Mouse (Mus musculus): ENCODE data around the gene Irs2.

Irs2 gene

DNA sequence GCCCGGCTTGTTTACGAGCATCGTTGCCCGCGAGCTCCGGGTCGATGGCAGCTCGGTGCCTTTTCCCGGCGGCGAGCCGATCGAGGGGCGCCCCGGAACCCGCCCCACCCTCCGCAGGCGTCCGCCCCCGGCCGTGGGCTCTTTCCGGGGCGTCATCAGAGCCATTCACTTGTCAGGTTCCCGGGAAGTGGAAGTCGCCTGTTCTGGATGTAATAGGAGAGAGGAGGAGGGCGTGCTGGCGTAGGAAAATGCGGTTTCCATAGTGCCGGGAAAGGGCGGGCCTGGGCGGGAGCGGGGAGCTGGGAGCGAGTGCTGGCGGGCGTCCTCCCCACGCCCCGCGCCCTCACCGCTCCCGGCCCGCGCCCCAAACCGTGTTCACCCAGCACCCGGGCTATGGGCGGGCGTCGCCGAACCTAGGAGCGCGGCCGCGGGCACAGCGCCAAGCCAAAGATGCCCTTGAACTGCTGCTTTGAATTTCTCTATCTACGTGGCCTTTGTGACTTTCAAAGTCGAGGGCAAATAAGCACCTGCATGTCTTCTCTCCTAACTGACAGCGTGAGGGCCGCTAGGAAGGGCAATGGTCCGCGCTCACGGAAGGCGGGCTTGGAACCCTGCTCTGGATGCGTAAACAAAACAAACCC is 1.3 kb upstream of the Irs2 start:
- DNase-seq (ENCODE audit: low spot score), result peak; percentile 91

DNA sequence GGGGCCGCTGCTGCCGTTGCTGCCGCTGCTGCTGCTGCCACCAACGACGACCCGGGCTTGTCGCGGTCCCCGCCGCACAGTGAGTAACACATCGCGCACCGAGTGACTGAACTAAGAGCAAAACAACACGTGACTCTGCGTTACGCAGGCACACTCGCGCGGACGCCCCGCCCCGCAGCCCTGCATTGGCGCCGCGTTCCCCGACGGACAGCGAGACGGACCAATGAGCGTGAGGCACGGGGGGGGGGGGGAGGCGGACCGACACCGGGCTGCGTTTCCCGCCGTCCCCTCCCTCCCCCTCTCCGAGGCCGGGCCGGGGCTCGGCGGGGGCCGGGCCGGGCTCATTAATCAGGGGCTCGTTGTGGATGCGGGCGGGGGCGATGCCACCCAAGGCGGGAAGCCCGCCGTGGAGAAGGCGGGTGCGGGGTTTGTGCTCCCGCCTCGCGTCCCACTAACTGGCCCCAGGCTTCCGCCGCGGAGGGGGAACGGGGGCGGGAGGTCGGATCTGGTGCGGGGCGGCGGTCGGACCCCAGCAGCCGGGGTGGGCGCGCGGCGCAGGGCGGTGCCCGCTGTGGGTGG is 673 bp upstream of the Irs2 start:
- DNase-seq (ENCODE audit: low spot score), result peak; percentile 98

DNA sequence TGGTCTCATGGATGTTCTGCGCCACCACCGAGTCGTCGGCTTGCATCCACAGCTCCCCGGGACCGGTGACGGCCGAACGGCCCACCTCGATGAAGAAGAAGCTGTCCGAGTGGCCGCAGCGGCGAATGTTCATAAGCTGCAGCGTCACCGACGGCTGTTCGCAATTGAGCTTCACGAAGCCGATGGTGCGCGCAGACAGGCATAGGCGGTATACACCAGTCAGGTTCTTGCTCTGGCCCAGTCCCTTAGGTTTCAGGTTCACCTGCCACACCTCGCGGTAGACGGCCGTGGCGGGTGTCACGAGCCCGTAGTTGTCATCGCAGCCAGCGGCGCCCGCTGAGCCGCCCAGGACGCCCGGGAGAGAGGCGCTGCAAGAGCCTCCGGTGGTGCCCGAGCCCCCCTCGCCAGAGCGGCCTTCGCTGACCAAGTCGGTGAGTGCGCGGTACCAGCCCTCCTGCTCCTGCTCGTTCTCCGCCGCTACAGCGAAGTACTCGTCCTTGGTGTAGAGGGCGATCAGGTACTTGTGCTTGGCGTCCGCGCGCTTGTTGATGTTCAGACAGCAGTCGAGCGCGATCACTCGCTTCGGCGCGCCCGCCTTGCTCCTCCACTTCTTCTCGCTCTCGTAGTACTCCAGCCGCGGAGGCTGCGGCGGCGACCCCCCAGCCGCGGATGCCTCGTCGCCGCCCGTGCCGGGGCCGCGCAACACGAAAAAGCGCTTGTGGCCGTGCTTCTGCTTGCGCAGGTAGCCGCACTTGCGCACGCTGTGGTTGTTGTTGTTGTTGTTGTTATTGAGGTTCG is 478 bp downstream of the Irs2 start:
- DNase-seq (ENCODE audit: low spot score), result peak; percentile 62

DNA sequence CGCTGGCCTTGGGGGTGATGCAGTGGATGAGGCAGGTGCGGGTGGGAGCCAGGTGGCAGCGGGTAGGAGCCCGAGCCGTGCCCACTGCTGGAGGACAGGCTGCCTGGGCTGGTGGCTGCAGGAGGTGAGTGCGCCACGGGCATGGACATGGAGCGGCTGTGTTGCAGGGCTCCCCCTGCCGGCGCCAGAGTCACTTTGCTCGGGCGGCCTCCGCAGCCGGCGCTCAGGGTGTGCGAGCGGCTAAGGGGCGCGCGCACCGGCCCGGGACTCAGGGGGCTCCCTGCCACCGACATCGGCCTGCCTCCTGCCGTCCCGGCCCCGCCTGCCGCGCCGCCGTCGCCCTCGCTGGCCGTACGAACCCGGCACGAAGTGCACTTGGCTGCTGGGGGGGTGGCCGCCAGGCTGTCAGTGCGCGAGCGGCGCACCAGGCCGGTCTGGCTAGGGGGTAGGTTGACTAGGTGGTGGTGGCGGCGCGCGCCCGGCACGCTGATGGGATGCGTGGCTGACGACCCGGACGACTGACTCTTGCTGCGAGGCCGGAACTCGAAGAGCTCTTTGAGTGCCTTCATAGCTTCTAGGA is 1.2 kb downstream of the Irs2 start:
- peak; percentile 88 for DNase-seq (ENCODE audit: low spot score)

DNA sequence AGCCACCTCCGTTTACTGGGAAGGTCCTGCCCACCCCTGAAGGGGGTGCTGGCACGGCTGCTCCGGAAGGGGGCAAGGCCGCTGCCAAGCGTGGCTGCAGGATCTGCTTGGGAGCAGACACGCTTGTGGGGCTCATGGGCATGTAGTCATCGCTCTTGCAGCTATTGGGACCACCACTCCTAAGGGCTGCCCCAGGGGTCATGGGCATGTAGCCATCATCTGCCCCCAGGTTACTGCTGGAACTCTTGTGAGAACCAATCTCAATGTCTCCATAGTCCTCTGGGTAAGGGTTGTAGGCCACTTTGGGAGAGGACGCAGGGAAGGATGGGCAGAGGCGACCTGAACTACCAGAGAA is 2.0 kb downstream of the Irs2 start:
- DNase-seq (ENCODE audit: low spot score), result no peak

DNA sequence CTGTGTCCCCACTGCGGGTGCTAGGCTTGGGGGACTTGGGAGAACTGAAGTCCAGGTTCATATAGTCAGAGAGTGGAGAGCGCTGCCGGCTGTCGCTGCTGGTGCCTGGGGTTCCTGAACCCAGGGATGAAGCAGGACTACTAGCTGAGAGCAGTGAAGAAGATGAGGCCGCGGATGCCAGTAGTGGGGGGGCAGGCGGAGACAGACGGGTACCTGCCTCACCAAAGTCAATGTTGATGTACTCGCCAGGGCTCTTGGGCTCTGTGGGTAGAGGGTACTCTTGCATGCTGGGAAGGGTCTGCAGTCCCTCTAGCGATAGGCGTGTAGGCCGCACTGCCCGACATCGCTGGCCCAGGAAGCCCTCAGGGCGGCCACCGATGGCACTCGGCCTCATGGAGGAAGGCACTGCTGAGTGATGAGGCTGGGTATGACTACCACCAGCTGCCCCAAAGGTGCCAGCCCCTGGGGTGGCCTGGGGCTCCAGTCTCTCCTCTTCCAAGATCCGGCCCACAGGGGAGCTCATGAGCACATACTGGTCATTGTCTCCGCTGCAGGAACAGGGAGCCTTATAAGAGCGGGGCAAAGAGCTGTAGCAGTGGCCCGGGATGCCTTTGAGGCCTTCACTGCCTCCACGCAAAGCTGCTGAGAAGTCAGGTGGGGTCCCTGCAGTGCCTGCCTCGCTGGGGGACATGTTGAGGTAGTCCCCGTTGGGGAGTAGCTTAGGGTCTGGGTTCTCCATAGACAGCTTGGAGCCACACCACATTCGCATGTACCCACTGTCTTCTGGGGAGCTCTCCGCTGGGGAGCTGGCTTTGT is 2.6 kb downstream of the Irs2 start:
- DNase-seq (ENCODE audit: low spot score), result peak; percentile 61

DNA sequence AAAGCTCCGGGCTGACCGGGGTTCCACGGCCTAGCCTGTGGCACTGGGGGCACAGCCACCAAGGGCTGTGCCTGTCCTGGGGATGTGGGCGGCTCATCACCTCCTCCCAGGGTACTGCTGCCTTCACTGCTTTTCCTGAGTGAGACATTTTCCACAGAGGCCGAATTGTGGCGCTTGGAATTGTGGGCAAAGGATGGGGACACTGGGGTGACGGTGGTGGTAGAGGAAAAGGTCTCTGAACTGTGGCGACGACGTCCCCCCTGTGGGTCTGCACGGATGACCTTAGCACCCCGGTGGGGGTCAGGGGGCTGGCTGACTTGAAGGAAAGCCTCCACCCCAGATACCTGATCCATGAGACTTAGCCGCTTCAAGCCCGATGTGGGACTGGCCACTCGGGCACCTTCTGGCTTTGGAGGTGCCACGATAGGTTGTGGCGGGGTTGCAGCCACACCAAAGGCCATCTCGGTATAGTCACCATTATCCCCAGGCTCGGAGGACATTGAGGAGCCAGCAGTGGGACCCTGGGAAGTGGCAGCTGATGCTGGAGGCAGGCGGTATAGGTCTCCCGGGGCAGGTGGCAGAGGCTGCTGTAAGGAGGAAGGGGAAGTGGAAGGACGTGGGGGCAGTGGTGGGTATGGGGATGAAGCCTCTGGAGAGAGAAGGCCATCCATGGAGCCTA is 3.3 kb downstream of the Irs2 start:
- peak; percentile 32 for DNase-seq (ENCODE audit: low spot score)

DNA sequence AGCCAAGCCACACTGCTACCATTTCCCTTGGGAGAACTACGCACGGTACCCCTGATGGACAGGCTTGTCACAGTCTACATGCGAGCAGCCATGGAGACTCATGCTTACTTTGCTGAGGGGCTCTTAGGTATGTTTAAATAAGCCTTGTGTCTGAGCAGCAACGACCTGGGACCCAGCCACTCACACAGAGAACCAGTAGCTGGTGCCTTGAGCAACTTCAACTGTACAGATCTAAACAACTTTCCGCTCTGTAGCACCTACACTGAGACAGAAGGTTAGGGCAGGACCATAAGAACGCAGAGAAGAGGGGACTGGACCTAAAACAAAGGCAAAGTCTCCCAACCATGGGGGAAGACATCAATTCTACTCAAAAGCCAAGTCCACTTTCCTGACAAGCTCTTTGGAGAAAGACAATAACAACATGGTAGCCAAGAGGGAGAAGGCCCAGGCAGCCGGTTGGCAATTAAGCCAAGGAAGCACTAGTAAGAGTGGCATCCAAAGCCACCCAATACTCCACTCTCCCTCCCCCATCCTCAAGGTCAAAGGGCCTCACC is 4.3 kb downstream of the Irs2 start:
- DNase-seq (ENCODE audit: low spot score), result no peak

DNA sequence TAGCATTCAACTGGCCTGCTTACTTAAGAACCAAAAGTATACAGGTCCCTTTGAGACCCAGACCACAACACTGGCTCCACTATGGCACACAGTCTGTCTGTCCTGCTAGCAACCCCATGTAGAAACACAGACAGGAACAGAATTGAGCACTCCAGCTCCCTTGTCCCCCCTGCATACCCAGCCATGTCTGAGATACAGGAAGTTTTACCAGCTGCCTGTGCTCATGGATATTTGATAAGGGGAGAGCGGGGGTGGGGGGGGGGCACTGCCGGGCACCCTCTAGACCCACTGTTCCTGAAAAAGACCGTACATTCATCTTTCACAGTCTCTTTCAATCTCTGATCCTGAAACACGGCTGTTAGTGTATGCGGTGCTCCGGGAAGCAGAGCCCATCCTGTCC is 5.0 kb downstream of the Irs2 start:
- DNase-seq (ENCODE audit: low spot score), result no peak

DNA sequence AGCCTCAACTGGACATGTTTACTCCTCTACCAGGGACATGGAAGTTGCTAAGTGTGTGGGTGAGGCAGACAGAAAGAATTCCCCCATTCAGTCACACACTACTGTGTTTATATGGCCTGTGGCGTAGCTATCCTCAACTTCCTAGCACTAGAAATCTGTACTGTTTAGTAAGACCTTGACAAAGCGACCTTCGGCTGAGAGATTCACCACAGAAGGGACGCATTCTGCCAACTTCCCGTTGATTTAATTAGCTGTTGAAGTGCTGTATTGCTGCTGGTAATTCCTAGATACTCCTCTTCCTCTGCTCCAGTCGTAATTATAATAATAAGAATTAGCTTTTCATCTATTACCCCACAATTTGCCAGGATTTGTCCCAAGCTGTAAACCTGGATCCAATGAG is 5.4 kb downstream of the Irs2 start:
- DNase-seq (ENCODE audit: low spot score), result peak; percentile 54

DNA sequence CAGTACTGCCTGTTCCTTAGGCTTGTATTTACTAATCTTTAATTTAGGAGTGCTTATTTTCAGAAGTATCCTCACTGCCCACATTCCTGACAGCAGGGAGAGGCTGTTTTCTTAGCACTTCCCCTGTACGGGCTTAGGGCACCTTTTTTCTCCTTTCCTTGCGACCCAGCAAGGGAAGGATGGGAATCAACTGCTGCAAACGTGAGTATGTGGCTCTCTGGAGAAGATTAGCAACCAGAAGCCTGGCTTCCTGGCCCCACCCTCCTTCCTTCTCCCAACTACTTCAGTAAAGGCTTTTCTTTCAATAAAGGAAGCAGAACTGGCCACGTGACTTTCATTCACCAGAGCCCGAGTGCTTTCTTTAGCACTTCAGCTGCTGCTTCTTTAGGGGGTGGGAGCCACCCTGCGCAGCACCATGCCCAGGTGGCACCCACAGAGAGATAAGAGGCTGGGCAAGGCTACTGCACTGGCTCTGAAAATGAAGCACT is 7.2 kb downstream of the Irs2 start:
- DNase-seq (ENCODE audit: low spot score), result peak; percentile 35

DNA sequence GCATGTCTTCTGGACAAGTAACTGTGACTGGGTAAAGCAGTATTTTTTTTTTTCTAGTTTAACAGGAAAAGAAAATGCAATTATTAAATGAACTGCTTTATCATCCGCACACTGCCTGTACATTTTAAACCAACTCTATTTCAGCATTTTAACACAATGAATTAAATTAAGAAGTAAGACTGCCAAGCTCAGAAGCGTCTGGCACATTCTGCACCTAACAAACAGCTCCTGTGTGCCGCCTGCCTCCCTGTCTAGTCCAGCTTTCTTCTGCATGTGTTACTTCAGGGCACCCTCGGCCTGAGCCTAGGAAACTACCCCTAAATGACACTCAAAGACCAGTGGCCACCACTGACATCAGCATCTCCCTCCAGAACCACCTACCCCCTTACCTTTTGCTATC is 8.7 kb downstream of the Irs2 start:
- DNase-seq (ENCODE audit: low spot score), result no peak

DNA sequence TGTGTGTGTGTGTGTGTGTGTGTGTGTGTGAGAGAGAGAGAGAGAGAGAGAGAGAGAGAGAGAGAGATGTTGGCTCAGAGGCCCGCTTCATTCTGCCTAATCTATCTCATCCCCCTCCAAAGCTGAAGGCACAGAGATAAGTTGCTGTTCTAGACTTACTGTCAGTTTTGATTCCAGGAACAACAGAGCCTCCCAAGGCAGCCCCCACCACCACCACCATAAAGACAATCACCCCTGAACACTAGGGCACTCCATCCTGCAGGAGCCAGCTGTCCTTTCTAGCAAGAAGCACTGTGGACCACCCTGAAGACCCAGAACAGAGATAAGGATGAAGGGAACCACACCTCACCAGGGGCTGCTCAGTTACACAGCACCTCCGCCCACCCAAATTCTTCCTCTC is 12.0 kb downstream of the Irs2 start:
- DNase-seq (ENCODE audit: low spot score), result no peak

DNA sequence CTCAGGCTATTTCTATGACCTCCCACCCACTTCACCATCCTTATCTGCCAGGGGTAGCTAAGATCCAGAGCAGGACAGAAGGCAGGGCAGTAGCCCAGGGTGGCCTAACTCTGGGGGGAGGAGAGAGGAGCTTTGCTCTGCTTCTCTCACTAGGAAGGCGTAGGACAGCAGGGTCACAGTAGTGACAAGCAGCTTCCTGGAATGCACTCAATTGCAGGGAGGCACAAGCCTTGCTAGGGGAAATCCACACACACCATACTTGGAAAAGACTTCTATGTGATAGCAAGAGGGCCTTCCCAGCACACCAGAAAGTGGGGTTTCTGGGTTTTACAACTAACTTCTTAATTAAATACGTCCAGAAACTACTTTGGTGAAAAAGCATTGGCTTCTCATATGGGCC is 12.5 kb downstream of the Irs2 start:
- no peak for DNase-seq (ENCODE audit: low spot score)

DNA sequence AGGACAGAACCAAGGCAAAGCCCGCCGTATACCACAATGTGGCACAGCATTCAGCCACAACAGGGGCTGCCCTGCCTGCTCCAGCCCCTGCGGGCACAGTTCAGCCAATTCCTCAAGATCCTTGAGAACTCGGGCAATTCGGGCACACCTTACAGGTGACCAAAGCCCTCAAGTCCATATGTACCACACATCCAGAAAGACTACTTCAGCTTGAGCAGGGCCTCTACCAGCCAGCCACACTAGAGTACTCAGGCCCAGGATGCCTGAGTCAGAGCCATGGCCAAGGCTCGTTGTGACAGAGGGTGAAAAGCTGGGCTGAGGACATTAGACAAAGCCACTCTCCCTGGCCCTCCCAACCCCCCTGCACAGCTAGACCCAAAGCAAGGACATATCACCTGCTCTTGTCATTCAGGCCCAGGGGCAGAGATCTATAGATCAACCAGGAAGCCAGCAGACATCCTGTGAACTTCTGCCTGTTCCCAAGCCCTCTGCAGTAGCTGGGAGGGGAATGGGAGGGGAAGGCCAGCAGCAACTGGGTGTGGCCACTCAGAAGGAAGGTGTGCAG is 13.8 kb downstream of the Irs2 start:
- DNase-seq (ENCODE audit: low spot score), result no peak

DNA sequence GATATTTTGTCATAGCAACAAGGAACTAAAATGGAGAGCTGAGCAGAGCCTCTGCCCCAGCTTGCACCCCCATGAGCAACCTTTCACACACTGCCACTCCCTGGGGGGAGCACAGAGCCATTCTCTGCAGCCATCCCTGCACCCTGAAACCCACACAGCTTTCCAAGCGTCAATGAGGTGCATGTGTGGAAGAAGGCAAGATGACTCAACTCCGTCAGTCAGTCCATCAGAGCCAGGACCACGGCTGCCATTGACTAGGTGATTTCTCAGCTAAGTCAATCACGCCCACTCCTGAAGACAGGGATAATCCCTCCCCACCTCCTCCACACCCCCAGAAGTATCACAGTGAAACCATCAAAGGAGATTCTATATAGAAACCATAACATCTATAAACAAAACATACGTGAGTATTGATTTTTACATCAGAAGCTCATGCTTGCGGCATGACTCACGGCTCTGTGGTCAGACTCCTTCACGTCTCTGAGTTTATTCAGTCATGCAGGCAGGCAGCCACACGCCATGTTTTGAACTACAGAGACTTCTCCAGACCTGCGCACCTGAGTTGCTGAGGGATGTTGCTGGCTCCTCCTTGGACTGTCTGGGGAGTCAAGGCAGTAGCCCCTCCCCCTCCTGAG is 14.6 kb downstream of the Irs2 start:
- DNase-seq (ENCODE audit: low spot score), result no peak

DNA sequence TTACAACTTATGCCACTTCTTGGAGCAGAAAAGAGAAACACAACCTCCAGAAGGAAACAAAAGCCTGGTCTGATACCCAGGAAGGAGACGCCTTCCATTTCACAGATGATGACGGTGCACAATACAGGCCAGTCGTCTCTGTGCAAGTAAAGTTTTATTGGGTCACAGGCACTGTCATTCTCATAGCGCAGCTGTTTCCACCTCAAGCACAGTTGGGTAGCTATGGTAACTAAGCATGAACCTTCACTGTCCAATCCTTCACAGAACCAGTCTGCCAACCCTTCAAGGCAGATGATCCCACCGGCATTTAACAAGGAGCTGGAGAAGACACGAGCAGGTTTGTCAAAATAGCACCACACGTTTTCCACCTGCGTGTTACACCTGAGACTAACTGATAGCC is 16.2 kb downstream of the Irs2 start:
- DNase-seq (ENCODE audit: low spot score), result no peak

DNA sequence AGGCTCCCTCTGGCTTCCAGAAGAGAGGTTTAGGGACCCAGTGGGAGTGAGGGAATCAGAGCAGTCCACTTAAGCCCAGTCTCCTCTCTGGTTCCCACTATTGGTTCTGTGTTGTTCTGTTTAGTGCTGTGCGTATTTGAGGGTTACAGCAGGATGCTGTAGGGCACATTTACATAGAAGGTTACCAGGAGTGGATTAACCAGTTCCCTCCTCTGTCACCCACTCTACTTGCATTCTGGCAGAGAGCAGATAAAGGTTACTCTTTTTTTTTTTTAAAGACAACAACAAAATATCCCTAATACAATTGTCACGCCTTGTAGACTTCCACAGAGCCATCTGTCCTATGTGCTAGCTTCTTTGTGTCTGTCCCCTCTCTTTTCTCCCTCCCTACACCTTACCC is 16.9 kb downstream of the Irs2 start:
- no peak for DNase-seq (ENCODE audit: low spot score)

DNA sequence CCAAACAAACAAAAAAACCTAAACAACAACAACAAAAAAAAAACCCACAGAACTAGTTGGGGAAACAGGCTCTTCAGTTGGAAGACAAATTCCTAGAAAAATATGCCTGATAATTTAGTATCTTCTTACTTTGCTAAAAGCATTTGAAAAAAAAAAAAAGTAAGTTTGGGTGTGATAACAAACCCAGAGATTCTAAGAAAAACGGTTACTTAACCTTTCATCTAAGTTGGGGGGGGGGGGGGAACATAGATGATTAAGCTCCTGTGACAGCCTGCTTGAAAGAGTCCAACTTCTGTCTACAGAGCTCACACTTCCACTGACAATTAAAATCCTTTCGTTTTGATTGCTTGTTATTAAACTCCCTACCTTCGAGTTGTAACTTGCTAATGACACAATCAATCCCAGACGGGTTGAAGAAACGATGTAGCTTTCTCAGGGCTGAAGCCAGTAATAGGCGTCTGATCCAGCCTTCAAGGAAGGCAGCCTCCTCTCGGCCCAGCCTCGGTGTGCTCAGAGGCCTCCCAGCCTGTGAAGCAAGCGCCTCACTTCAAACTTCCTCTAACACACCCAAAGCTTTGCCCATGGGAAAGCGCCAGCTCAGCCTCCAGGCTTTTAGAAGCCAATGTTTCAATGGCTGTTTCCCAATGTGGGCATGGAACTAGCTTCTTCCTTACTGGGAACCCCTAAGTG is 17.7 kb downstream of the Irs2 start:
- DNase-seq (ENCODE audit: low spot score), result peak; percentile 92

DNA sequence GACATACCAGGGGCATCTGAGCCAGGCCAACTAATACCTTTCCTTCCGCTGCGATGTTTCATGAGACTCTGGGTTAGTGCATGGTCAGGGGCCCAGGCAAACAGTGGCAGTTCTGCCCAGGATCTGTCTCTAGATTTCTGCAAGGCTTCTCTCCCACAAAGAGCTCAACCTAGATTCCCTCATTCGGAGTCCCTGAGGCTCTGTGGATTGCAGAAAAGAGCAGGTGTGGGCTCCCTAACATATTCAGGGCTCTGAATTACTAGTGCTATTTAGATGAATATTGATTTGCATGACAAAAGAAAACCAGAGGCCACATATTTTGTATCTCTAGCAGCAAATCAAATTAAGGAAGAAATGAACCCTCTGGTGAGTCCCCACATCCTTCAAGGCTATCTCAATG is 18.3 kb downstream of the Irs2 start:
- no peak for DNase-seq (ENCODE audit: low spot score)
